Mouse (Mus musculus) B cell, adult 62 days (primary cell): Measurements from ENCODE around the gene Olfr576. TPM values are rescaled to one million over a fixed set of nuclear protein-coding genes. Genes with fewer than 3 reads are reported as not detected.

Source experiments
- total RNA-seq: library from RNA; stranded (reverse); gene quantifications from 4 replicates; pipeline ENCODE4 v1.2.4, GENCODE M21; 2023

Gene Olfr576
- total RNA-seq: not detected in 4 replicates

DNA sequence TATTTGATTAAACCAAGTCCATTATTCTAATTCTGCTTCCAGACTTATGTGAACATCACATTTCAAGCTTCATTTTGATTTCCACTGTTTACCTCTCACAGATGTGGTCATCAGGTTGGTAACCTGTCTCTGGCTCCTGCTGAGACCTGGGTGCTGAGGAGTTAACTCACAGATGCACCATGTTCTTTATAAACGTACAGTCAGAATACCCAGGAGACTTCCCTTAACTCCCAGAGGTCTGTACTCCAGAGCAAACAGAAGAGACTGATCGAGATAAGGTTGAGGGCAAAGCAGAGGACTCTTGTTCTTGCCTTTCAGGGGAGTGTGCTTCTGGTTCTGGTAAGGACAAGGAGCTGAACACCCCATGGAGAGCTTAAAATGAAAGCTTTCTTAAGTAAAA lies at the start of gene Olfr576:
Olfr576 (plus strand) TSS at position 301 of the 400 bp plus-strand sequence.

DNA sequence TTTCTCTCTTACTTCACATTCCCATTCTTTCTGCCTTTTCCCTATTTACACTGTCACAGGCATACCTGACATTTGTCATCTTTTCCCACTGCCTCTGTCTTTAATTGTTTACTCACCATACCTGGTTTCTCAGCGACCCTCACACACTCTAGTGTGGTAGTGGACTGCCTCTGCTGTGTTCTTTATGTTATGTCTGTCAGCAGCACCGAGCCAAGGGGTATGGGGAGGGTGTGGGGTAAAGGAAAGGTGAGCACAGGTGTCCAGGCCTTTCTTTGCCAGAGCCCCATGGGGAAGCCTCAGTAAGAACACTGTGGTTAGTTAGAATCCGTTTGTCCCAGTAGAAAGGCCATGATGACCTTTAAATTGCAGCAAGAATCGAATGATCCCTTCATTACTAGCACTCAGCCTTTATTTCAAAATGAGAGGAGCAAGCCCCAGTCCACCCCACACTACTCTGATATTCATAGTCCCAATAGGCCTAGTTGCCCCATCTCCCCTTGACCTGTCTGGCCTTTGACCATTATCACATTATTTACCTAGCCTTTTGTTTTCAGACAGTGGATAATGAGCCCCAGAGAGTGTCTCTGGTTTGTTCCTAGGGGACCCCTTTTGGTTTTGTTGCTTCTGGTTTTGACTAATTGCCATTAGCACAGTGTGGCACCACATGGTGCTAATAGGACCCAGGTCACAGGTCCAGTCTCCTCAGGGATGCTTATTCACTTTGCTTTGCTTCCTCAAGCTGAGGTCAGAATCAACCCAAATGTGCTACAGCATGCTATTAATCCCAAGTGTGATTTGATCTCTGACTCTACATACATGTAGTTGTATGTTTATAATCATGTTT lies 45.2 kb upstream of the Olfr576 start, which contains the start of gene Olfr571:
Olfr571 (minus strand) TSS at position 505 of the 844 bp plus-strand sequence.

DNA sequence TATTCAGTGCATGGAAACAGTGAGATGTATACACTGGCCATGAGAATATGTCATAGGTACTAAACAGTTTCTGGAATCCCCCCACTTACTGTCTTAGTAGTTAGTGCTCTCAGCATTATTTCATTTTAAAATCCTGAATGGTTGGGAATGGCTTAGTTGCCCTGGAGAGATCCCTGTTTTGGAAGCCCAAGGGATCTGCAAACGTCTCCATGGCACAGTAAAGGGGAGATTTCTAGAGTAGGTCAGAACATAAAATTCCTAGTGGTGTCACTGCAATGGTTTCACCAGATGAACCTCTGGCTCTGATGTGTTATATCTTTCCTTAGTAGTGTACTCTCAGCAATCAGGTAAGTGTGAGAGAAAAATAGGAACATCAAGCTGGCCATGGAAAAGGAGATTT lies 38.4 kb upstream of the Olfr576 start, which contains the start of gene Olfr572:
Olfr572 (plus strand) TSS at position 301 of the 400 bp plus-strand sequence.

DNA sequence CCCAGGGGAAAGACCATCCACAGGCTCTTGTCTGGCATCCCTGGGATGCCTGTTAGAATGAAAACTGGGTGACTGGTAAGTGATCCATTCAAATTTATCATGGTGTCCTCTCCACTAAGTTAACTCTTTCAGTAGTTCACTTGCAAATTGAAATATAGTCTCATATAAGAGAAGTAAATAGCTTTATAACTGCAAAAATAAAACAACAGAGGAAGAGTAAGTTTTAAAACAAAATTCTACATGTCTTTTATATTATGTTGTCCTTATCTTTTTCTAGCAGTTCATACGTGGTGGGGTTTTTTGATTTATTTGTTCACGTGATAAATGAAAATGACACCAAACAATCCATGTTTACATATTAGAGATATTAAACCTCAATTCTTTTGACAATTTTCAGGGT lies 20.0 kb upstream of the Olfr576 start, which contains the start of gene Olfr573-ps1:
Olfr573-ps1 (minus strand) TSS at position 101 of the 400 bp plus-strand sequence.

DNA sequence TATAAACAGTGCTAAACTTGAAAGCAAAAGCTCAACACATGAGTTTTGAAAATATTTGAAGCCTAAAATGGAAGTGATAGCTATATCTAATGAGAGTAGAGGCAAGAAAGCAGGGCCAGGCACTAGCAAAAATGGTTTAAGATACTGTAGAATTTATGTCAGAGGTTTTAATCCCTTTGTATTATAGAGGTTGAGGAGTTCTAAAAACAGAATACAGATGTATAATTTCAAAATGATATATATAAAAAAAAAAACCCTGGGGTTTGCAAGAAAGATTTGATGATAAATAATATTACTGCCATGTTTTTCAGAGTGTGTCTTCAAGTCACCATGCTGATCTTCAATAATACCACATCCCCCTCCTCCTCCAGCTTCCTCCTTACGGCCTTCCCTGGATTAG lies 14.3 kb upstream of the Olfr576 start, which contains the start of gene Olfr574:
Olfr574 (plus strand) TSS at position 301 of the 400 bp plus-strand sequence.

GRCm38 (mm10) chr7:102958593-102958992 lies 3.9 kb upstream of the Olfr576 start, which contains the start of gene Olfr575:
TSS of gene Olfr575 (minus strand) at chr7:102958775.

DNA sequence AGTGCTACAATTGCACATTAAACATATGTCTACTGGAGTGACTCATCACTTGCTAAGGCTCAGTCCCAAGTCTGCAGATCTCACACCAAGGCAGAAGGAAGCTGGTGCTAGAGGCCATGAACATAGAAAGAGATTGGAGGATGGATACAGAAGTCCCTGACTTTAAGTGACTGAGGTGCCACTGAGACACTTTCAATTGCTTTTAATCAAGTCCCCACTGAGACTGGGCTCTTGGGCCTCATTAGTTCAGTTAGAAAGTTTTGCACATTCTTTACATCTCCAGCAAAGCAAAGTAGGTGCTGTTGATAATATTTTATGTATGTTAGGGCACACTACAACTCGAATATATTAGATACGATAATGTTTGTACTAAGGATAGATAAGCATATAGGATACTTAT lies 13.4 kb downstream of the Olfr576 start, which contains the start of gene Olfr577:
Olfr577 (minus strand) TSS at position 101 of the 400 bp plus-strand sequence.

DNA sequence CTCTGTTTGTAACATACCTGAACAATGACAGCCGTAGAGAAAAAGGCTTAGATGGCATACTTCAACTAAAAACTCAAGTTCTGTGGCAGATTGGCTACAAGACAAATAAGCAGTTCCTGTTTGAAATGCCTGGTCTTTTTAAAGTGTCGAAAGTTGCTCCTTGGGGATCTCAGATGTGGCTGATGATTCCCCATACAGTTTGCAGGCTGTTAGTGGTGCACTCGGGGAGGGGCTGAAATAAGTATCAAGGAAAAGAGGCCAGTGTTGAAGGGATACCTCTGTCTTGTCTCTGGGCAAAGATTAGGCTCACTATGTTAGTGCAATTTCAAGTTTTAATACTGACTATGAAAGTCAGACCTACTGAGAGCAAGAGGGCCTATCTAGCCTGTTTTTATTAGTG lies 26.8 kb downstream of the Olfr576 start, which contains the start of gene Olfr578:
Olfr578 (minus strand) TSS at position 101 of the 400 bp plus-strand sequence.

Other genes starting within 250 kb of the Olfr576 start
- not detected in 4 replicates for gene Olfr33, start 243.6 kb upstream of the Olfr576 start, total RNA-seq
- not detected in 4 replicates for gene Olfr559, start 235.2 kb upstream of the Olfr576 start, total RNA-seq
- gene Olfr560, start 203.3 kb upstream of the Olfr576 start, total RNA-seq: not detected in 4 replicates
- not detected in 4 replicates for gene Olfr78, start 203.2 kb upstream of the Olfr576 start, total RNA-seq
- not detected in 4 replicates for gene Olfr561, start 191.4 kb upstream of the Olfr576 start, total RNA-seq
- not detected in 4 replicates for gene Olfr564, start 159.2 kb upstream of the Olfr576 start, total RNA-seq
- gene Olfr566, start 103.9 kb upstream of the Olfr576 start, total RNA-seq: not detected in 4 replicates
- not detected in 4 replicates for gene Olfr568, start 85.5 kb upstream of the Olfr576 start, total RNA-seq
- gene Olfr569, start 71.8 kb upstream of the Olfr576 start, total RNA-seq: not detected in 4 replicates
- gene Olfr570, start 68.1 kb upstream of the Olfr576 start, total RNA-seq: not detected in 4 replicates
- not detected in 4 replicates for gene Olfr571, start 45.1 kb upstream of the Olfr576 start, total RNA-seq
- not detected in 4 replicates for gene Olfr572, start 38.3 kb upstream of the Olfr576 start, total RNA-seq
- not detected in 4 replicates for gene Olfr573-ps1, start 20.1 kb upstream of the Olfr576 start, total RNA-seq
- not detected in 4 replicates for gene Olfr574, start 14.2 kb upstream of the Olfr576 start, total RNA-seq
- gene Olfr575, start 3.9 kb upstream of the Olfr576 start, total RNA-seq: not detected in 4 replicates
- not detected in 4 replicates for gene Olfr577, start 13.3 kb downstream of the Olfr576 start, total RNA-seq
- gene Olfr578, start 26.7 kb downstream of the Olfr576 start, total RNA-seq: not detected in 4 replicates
- not detected in 4 replicates for gene Olfr582, start 75.4 kb downstream of the Olfr576 start, total RNA-seq
- gene Olfr583, start 88.6 kb downstream of the Olfr576 start, total RNA-seq: not detected in 4 replicates
- gene Olfr584, start 119.2 kb downstream of the Olfr576 start, total RNA-seq: not detected in 4 replicates
- gene Olfr585, start 135.1 kb downstream of the Olfr576 start, total RNA-seq: not detected in 4 replicates
- not detected in 4 replicates for gene Olfr586, start 163.0 kb downstream of the Olfr576 start, total RNA-seq
- not detected in 4 replicates for gene Olfr588-ps1, start 178.2 kb downstream of the Olfr576 start, total RNA-seq
- not detected in 4 replicates for gene Olfr589, start 193.7 kb downstream of the Olfr576 start, total RNA-seq
- gene Olfr591, start 215.7 kb downstream of the Olfr576 start, total RNA-seq: not detected in 4 replicates
- not detected in 4 replicates for gene Olfr592, start 222.1 kb downstream of the Olfr576 start, total RNA-seq
- gene Olfr593, start 249.2 kb downstream of the Olfr576 start, total RNA-seq: not detected in 4 replicates